Mouse (Mus musculus) thymus, adult 18-20 months (tissue): ENCODE results near the gene Nr3c2.

ENCODE experiments used
- DNase-seq, 2 experiments: peaks; one replicate each; pipeline ENCODE4 v3.0.0; 2022; ENCODE audit warnings: mixed read lengths in 2 of 2

The Nr3c2 gene

GRCm38 (mm10) chr8:77257085-77257451 lies 357.8 kb downstream of the Nr3c2 start:
- DNase-seq, result no peak

GRCm38 (mm10) chr8:77261215-77261614 lies 362.0 kb downstream of the Nr3c2 start:
- no peak for DNase-seq

- DNase-seq, result no peak
Measured at GRCm38 (mm10) chr8:77262216-77263009, 363.2 kb downstream of the Nr3c2 start.

GRCm38 (mm10) chr8:77267941-77268405 lies 368.7 kb downstream of the Nr3c2 start:
- no peak for DNase-seq

- DNase-seq, result no peak
Measured at GRCm38 (mm10) chr8:77272136-77272535, 372.9 kb downstream of the Nr3c2 start.

GRCm38 (mm10) chr8:77275571-77275970 lies 376.3 kb downstream of the Nr3c2 start:
- DNase-seq, result no peak

- DNase-seq, result no peak
Measured at GRCm38 (mm10) chr8:77276827-77277226, 377.6 kb downstream of the Nr3c2 start.

GRCm38 (mm10) chr8:77278246-77278645 lies 379.0 kb downstream of the Nr3c2 start:
- DNase-seq, result no peak

GRCm38 (mm10) chr8:77279977-77280376 lies 380.7 kb downstream of the Nr3c2 start:
- DNase-seq, result no peak

GRCm38 (mm10) chr8:77282605-77283236 lies 383.5 kb downstream of the Nr3c2 start:
- no peak for DNase-seq

GRCm38 (mm10) chr8:77284473-77284872 lies 385.2 kb downstream of the Nr3c2 start:
- DNase-seq, result no peak

GRCm38 (mm10) chr8:77288065-77288464 lies 388.8 kb downstream of the Nr3c2 start:
- DNase-seq, result no peak

- DNase-seq, result no peak
Measured at GRCm38 (mm10) chr8:77288492-77288891, 389.2 kb downstream of the Nr3c2 start.

GRCm38 (mm10) chr8:77292120-77292519 lies 392.9 kb downstream of the Nr3c2 start:
- DNase-seq, result no peak

- no peak for DNase-seq
Measured at GRCm38 (mm10) chr8:77292649-77293048, 393.4 kb downstream of the Nr3c2 start.

- DNase-seq, result no peak
Measured at GRCm38 (mm10) chr8:77294599-77294998, 395.4 kb downstream of the Nr3c2 start.
